Mouse (Mus musculus): ENCODE measurements around the gene Cdk7.
"Not testable (repeated sequence)": the region's sequence is repeated elsewhere in the genome, so short reads cannot be mapped to it uniquely, and the experiment has no call there.

The Cdk7 gene

GRCm38 (mm10) chr13:100730861-100731176, at the start of gene Cdk7:
Gene Cdk7, minus strand, starts transcription at chr13:100730939.
- in situ Hi-C loops (cut with MboI, MseI): no loop called here

GRCm38 (mm10) chr13:100777491-100777890, 46.8 kb upstream of the Cdk7 start:
- in situ Hi-C loops (cut with MboI, MseI): no loop called here

- in situ Hi-C loops (cut with MboI, MseI): no loop called here
Observed at GRCm38 (mm10) chr13:100776710-100777109, 46.0 kb upstream of the Cdk7 start.

- in situ Hi-C loops (cut with MboI, MseI): no loop called here
Observed at GRCm38 (mm10) chr13:100776056-100776419, 45.3 kb upstream of the Cdk7 start.

GRCm38 (mm10) chr13:100775252-100776055, 44.7 kb upstream of the Cdk7 start, which contains the start of gene Cenph:
Gene Cenph, minus strand, starts transcription at chr13:100775899.
- in situ Hi-C loops (cut with MboI, MseI): no loop called here

- in situ Hi-C loops (cut with MboI, MseI): no loop called here
Observed at GRCm38 (mm10) chr13:100774704-100775103, 44.0 kb upstream of the Cdk7 start.

GRCm38 (mm10) chr13:100755329-100755728, 24.6 kb upstream of the Cdk7 start:
- in situ Hi-C loops (cut with MboI, MseI): no loop called here

GRCm38 (mm10) chr13:100754186-100754585, 23.4 kb upstream of the Cdk7 start:
- in situ Hi-C loops (cut with MboI, MseI): no loop called here

GRCm38 (mm10) chr13:100753011-100753410, 22.3 kb upstream of the Cdk7 start:
- in situ Hi-C loops (cut with MboI, MseI): no loop called here

GRCm38 (mm10) chr13:100752529-100752928, 21.8 kb upstream of the Cdk7 start:
- in situ Hi-C loops (cut with MboI, MseI): no loop called here

- in situ Hi-C loops (cut with MboI, MseI): no loop called here
Observed at GRCm38 (mm10) chr13:100751402-100751801, 20.7 kb upstream of the Cdk7 start.

- in situ Hi-C loops (cut with MboI, MseI): no loop called here
Observed at GRCm38 (mm10) chr13:100750799-100751198, 20.1 kb upstream of the Cdk7 start.

- in situ Hi-C loops (cut with MboI, MseI): no loop called here
Observed at GRCm38 (mm10) chr13:100748638-100749037, 17.9 kb upstream of the Cdk7 start.

- in situ Hi-C loops (cut with MboI, MseI): no loop called here
Observed at GRCm38 (mm10) chr13:100746090-100746489, 15.4 kb upstream of the Cdk7 start.

GRCm38 (mm10) chr13:100744036-100744744, 13.5 kb upstream of the Cdk7 start, which contains the start of gene Mrps36:
Gene Mrps36, minus strand, starts transcription at chr13:100744659.
- in situ Hi-C loops (cut with MboI, MseI): no loop called here

- in situ Hi-C loops (cut with MboI, MseI): no loop called here
Observed at GRCm38 (mm10) chr13:100743346-100744035, 12.8 kb upstream of the Cdk7 start.

- in situ Hi-C loops (cut with MboI, MseI): no loop called here
Observed at GRCm38 (mm10) chr13:100742831-100743230, 12.1 kb upstream of the Cdk7 start.

GRCm38 (mm10) chr13:100732756-100733155, 2.0 kb upstream of the Cdk7 start:
- in situ Hi-C loops (cut with MboI, MseI): no loop called here

- in situ Hi-C loops (cut with MboI, MseI): not testable (repeated sequence)
Observed at GRCm38 (mm10) chr13:100731462-100732046, 815 bp upstream of the Cdk7 start.

- in situ Hi-C loops (cut with MboI, MseI): no loop called here
Observed at GRCm38 (mm10) chr13:100730153-100730860, 432 bp downstream of the Cdk7 start.

- in situ Hi-C loops (cut with MboI, MseI): not testable (repeated sequence)
Observed at GRCm38 (mm10) chr13:100728530-100728929, 2.2 kb downstream of the Cdk7 start.

All from T-helper 2 cell (primary cell).